Mouse (Mus musculus) gastrocnemius, postnatal 14 days (tissue): ENCODE results near the gene Nrg4. TPM values are rescaled to one million over a fixed set of nuclear protein-coding genes. Genes with fewer than 3 reads are reported as not detected.

Source experiments
- DNase-seq: peaks from one replicate; pipeline ENCODE4 v3.0.0; 2021; ENCODE audit warnings: mixed read lengths
- intact Hi-C: fragments of 180-260 bp; cut with DNase I; formaldehyde crosslinking; loops from one replicate; pipeline ENCODE4 v1.15.1; 2025; ENCODE audit warnings: low total_unique reads
- total RNA-seq, 2 experiments: library from RNA; stranded (reverse); gene quantifications; 2 replicates each; pipeline ENCODE4 v1.2.3; 2021

The Nrg4 gene
- total RNA-seq, 2 experiments from 2014 or later: 0.18 TPM; not detected in 1

DNA sequence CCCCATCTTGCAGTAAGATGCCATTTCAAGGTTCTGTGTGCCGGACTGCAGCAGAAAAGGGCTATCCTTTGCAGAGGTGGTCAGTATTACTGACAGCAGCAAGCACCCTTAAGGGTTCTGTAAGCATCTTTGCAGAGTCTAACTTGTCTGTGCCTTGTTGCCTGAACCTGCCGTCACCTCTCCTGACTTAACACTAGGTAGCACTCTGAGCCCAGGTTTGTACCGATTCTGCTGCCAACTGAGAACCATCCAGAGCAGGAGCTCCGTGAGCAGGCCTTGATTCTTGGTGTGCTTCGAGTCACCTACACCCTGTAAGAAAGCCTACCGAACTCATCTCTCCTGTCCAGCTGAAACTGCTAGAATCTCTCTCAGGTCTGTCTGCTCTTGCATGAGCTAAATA is 95.1 kb downstream of the Nrg4 start:
- DNase-seq: no peak
- intact Hi-C loops: no loop called here

DNA sequence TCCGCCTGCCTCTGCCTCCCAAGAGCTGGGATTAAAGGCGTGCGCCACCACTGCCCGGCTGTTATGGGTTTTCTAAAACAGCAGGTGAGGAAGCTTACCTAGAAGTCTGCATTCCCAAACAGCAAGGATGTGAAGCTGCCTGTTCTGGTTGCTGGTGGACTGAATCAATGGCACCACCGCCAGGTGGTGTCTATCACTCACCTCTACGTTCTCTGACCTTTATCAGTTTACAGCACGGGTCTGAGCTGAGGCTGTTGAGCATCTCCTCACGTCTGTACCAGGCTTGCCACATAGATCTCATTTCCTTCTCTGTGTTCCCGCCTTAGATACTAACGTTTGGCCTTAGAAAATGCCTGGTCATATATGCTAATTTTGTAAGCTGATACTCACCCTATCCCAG is 97.6 kb downstream of the Nrg4 start:
- DNase-seq: no peak
- intact Hi-C loops: no loop called here

DNA sequence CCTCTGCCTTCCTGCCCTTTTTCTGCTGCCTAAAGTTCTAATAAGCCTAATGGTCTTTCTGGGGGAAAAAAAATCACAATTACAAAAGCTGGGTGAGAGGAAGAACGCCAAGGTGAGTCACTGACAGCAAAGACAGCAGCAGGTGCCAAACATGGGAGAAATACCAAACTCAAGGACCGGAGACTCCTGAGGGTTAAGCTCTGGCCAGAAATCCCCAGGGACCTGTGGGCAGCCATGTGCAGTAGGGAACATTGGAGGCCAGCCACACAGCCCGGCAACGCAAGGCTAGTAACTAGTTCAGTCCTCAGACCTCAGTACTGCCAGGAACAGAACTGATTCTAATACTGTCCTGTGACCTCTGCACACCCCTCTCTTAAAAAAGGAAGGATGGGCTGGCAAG is 98.5 kb downstream of the Nrg4 start:
- intact Hi-C loops: no loop called here
- DNase-seq: no peak

DNA sequence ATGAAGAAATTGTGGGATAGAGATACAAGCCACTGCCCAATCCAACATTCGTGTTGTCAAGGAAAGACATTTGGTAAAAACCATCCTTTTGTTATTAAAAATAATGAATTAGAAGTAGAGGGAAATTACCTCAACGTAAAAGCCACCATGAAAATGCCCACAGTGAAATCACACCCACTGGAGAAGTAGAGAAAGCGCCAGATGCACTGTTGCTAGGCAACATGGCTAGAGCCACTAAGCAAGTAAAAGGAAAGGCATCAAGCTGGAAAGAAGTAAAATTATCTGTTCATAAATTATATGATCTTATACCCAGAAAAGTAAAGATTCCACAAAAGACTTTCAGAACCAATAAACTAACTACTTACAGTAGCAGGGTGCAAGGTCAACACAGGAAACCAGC is 100.4 kb downstream of the Nrg4 start:
- no peak for DNase-seq
- intact Hi-C loops: no loop called here

DNA sequence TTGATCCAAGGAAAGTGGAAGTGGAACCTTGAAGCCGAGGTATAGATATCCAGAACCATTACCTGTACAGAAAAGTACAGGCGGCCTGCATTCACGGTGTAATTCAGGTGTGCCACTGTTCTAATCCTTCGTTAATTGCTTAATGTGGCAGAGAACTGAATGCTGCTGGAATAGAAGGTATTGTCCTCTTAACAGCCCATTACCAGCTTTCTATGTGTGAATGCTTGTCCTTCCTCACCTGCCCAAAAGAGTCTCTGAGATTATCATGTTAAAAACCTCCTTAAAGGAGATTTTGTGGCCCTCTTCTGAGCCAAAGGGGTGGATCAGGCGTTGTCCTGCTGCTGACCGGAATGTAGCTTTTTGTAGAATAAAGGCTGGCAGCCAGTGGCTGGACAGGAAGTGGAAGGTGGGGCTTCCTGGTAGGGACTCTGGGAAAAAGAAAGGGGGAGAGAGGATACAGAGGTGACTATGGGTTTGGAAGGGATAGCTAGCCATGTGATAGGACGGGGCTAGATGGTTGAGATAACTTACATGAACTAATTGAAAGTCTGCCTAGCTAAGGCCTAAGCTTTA is 101.4 kb downstream of the Nrg4 start:
- DNase-seq: no peak
- intact Hi-C loops: no loop called here

DNA sequence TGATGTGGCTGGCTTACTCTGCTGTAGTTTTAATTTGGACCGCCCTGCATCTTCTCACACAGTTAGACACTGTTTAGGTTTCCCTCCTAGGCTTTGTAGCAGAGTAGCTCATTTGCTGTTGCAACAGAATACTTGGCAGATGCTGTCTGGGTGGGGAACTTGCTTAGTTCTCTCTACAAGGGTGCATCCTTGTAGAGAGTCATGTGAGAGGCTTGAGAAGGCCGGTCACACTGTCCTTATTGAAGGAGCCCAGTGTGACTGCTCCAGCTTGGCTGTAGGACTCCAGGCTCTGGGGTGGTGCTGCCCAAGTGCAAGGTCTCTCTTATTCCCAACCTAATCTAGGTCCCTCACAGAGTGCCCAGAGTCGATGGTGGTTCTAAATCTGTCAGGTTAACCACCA is 109.3 kb downstream of the Nrg4 start:
- intact Hi-C loops: no loop called here
- no peak for DNase-seq

DNA sequence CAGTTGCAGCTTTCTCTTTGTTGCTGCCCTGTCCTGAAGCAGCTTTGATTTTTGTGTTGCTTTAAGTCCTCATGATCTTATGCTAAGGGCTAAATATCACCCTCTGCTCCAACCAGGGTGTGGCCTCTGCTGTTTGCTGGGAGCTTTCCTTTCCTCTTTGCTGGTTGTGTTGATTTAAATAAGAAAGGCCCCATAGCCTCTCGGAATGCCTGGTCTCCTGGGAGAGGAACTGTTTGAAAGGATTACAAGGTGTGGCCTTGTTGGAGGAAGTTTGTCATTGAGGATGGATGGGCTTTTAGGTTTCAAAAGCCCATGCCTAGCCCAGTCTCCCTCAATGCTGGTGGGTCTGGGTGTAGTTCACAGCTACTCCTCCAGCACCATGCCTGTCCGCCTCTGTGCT is 110.6 kb downstream of the Nrg4 start:
- intact Hi-C loops: no loop called here
- DNase-seq: no peak

DNA sequence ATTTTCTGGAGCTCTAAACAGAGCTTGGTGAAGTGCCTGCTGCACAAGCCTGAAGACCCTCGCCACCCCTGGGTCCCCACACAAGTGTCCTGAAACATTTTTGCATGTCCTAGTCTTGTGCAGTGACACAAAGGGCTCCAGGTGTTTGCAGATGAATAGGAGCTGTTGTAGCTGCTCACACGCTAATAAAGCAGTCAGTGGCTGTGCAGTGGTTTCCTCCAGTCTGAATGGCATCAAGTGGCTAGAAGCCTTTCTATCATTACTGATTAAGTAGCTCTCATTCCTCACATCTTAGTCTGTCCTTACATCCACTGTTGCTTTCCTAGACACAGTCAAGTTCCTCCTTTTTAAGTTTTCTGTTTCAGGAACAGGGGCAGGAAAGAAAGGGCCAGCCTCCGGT is 111.0 kb downstream of the Nrg4 start:
- intact Hi-C loops: no loop called here
- no peak for DNase-seq

DNA sequence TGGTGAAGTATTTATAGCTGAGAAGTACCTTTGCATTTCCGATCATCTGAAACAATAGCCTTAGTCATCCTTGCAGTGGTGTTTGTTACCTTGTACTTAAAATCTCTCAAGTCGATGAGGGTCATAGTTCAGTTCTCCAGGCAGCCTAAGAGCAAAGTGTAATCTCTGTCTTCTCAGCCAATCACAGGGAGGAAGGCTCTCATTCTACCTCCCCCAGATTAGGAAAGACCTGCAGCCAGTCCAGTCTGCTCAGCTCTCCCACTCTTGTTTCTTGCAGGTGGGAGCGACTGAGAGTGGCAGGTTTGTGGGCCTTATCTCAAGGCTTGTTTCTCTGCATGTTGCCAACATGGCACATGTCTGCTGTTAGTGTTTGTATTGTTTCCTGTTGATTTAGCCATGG is 111.6 kb downstream of the Nrg4 start:
- intact Hi-C loops: no loop called here

DNA sequence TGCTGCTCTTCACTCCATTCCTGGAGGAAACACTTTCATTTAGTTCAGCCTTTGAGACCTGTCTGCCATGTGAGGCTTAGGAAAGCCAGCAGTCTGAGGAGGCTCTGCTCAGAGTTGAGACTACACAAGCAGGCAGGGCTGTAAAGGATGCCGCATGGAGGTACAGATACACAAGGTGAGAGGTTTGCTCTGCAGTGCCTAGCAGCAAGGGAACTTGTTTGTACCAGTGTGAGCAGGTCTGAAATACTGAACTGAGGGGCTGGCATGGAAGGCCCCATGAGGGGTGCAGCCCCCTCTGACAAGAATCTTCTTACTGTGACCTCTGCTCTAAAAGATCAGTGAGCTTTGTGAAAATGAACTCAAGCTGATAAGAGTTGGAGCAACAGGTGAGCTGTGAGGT is 113.2 kb downstream of the Nrg4 start:
- no peak for DNase-seq
- intact Hi-C loops: no loop called here

More for the DNA sequence above, 111.6 kb downstream of the Nrg4 start:
- DNase-seq: no peak

DNA sequence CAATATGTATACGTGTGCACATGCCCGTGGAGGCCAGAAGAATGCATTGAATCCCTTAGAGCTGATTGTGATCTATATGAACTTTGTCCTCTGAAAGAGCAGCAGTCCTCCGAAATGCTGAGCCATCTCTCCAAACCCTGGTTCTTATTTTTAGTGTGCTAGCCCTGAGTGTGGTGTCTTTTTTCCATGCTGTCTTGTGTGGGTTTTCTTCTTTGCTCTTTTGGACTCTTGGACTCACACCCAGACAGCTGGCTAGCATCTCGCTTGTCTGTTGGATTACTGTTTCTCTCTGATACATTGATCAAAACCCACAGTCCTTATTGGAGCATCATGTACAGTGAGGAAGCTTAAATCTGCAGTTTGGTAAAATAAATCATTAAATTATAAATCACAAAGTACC is 115.0 kb downstream of the Nrg4 start:
- DNase-seq: no peak
- intact Hi-C loops: no loop called here

DNA sequence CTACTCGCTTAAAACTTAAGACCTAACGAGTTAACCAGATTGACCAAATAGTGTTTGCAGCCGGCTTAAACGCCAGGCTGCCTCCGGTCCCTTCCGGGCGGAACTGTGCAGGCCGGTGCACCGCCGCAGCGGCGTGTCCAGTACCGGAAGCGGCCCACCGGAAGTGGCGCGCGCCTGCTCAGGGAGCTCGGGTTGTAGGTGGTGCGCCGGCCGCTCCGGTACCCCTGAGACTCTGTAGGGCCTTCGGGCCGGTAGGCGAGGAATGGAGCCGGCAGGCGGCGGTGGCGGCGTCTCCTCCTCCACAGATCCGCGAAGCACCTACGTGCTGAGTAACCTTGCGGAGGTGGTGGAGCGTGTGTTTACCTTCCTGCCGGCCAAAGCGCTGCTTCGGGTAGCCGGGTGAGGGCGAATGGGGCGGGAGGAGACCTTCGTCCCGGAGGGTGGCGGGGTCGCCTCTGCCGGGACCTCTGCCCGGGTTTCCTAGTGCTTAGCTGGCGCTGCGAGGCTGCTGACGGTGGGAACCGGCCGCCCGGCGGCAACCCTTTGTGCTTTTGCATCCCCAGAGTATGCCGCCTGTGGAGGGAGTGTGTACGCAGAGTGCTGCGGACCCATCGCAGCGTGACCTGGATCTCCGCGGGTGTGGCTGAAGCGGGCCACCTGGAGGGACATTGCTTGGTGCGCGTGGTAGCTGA is 117.7 kb downstream of the Nrg4 start, which contains the start of gene Fbxo22:
Gene Fbxo22 (plus strand): TSS at position 136 of the 692 bp plus-strand sequence.
- intact Hi-C loops: no loop called here
- DNase-seq: peak; percentile 91

DNA sequence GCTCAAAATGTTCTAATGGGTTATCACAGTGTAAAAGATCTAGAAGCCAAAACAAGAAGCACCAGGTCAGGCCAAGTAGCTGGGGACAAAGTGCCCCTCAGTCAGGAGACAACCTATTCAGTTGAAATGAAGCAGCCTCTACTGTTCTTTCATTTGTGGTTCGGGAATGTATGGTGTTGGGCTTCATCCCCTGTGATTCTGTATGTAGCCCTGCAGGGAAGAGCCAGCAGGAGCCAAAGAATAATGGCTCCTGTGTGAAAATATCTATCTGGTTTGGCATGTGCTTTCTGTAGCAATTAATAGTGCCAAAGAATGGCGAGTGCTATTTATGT is 118.2 kb downstream of the Nrg4 start:
- DNase-seq: no peak
- intact Hi-C loops: no loop called here

DNA sequence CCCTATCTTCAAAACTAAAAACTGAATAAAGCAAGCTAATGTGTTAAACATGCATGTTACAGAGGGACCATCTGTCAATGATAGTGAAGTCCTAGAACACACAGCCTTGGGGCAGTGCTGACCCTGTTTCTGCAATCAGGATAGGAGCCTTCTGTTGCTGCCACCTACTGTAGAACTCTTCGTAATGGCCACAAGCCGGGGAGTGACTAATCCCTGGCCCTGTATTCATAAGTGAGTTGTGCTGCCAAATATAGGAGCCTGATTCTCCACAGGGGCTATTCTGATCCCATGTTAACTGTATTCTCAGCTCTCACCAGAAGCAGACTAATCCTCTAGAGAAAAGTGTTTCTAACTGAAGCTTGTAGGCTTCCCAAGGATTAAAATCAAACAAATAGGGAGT is 127.3 kb downstream of the Nrg4 start:
- no peak for DNase-seq

DNA sequence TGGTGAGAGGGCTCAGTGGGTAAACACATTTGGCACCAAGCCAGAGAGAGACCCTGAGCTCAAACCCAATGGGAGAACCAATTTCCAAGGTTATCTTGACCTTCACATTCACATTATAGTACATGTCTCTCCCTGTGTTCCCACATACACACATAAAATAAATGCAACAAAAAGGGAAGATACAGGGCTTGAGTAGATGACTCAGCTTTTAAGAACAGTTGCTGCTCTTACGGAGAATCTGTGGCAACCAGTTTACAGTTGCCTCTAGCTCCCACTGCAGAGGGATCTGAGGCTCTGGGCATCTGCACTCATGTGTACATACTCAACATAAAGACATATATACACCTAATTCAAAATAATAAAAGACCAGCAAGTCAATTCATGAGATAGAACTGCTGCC is 128.4 kb downstream of the Nrg4 start:
- DNase-seq: no peak
- intact Hi-C loops: no loop called here

More for the DNA sequence above, 127.3 kb downstream of the Nrg4 start:
- intact Hi-C loops: no loop called here

DNA sequence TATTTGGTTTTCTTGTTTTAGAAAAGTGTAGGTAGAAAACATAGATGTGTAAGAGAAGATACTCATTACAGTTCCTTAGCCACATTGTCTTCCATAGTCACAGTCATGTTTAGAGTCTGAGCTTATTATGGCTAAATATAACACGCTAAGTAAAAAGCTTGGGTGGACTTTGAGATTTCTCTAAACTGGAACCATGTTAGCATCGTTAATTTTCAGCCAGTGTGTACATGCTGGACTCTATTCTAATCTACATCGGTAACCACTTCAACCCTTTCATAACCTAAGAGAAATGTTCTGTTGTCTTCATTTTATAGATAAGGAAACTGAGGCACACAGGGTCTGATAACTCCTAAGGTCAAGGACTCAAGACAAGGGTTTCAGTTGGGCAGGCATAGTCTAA is 130.8 kb downstream of the Nrg4 start:
- no peak for DNase-seq
- intact Hi-C loops: no loop called here

DNA sequence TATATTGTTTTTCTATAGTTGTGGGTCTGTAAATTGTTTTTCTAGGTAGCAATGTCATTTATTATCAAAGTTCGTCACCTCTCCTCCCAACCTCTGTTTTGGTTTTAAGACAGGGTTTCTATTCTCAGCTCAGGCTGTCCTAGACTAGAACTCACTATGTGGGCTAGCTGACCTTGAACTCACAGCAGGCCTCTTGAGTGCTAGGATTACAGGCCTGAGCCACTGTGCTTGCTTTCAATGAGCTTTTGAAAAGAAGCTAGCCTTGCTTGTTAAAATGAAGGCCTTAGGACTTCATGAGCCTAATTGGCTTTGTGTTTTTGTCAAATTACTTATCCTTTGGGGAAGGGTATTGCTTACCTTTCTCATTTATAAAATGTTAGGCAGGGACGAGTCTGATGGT is 152.4 kb downstream of the Nrg4 start:
- intact Hi-C loops: no loop called here
- no peak for DNase-seq

DNA sequence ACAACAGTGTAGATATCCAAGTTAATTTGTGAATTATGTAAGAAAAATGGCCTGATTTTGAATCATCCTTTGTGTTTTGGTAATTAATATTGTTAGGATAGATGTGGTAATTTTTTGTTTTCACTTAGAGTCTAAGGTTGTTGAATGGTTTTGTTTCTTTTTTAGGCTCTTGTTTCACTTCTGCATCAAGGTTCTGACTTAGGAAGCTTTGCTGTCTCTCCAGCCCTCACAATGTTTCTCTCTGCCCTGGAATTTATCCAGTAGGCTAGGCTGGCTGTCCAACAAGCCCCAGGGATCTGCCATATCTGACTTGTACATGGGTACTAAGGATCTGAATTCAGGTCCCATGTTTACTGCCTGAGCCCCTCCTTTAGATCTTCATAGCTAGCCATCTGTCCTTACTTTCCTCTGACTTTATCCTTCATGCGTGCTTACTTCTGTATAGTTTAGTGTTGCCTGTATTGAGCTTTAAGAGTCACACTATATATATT is 154.4 kb downstream of the Nrg4 start:
- DNase-seq: no peak
- intact Hi-C loops: no loop called here

DNA sequence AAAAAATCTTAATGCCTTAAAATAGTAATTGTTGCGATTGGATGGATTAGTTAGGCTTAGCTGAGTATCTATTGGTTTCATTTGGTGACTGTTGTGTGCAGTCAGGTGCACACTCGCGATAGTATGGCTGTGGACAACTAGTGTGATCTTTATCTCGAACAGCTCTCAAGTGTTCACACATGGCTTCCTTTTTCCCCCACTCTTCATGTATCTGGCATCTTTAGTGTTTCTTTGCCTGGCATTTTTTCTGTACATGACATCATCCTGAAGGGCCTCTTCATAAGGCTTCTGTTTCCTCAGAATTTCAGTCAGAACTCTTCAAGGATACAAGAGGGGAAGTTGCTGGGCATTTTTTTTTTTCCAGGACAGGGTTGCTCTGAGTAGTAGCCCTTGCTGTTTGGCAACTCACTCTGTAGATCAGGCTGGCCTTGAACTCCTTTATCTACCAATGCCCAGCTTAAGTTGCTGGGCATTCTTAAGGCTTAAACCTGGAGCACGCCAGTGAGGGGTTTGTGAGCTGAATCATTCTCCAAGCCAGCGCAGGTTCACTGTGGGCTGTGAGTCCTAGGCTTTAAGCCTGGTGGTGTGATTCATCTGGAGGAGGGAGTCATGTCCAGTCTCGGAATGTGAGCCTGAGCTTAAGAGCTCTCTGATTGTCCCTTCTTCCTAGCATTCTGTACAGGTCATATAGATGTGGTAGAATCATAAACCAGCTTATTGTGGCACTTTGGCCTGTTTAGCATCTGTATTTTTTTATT is 155.8 kb downstream of the Nrg4 start:
- intact Hi-C loops: no loop called here
- DNase-seq: no peak
